Mouse (Mus musculus) forebrain, embryonic 10.5 days (tissue): ENCODE measurements around the gene Dusp10. TPM values are rescaled to one million over a fixed set of nuclear protein-coding genes. Genes with fewer than 3 reads are reported as not detected.

ENCODE experiments used
- DNase-seq: peaks from one replicate; pipeline ENCODE4 v3.0.0-alpha.2; 2017; ENCODE audit warnings: low spot score; ENCODE audit errors: extremely low spot score
- H3K27ac ChIP-seq: fragments of 300-500 bp; sonication (generic); 2 replicates; pipeline ENCODE4 v1.5.1; 2016; ENCODE audit warnings: mild to moderate bottlenecking
- H3K27me3 ChIP-seq: fragments of 300-500 bp; sonication (generic); 2 replicates; pipeline ENCODE4 v1.6.1; 2016; ENCODE audit warnings: mild to moderate bottlenecking; ENCODE audit not compliant: poor library complexity, severe bottlenecking
- H3K36me3 ChIP-seq: fragments of 300-500 bp; sonication (generic); replicated peaks from 2 replicates; pipeline ENCODE4 v1.6.1; 2016; ENCODE audit warnings: mild to moderate bottlenecking, moderate library complexity
- H3K4me1 ChIP-seq: fragments of 300-500 bp; sonication (generic); 2 replicates; pipeline ENCODE4 v1.6.1; 2016
- H3K4me3 ChIP-seq: fragments of 300-500 bp; sonication (generic); 2 replicates; pipeline ENCODE4 v1.5.1; 2016; ENCODE audit warnings: mild to moderate bottlenecking, moderate library complexity
- H3K9me3 ChIP-seq: fragments of 300-500 bp; sonication (generic); 2 replicates; pipeline ENCODE4 v1.6.1; 2016; ENCODE audit warnings: mild to moderate bottlenecking, moderate library complexity
- WGBS: fragments of 180-500 bp; shearing (Covaris S2); methylation state at CpG from one replicate; pipeline ENCODE4 v1.1.7; 2016; 5-methylcytosine and 5-hydroxymethylcytosine counted together
- polyA plus RNA-seq: library from polyadenylated mRNA; unstranded; fragments of >200 nt; fragmentation: Nextera tagmentation; extraction: Ambion mirVana; gene quantifications from 2 replicates; pipeline ENCODE4 v1.2.1, GENCODE M21; 2016

Gene Dusp10
- polyA plus RNA-seq, 1 experiment from 2014 or later, result 6.3 TPM

DNA sequence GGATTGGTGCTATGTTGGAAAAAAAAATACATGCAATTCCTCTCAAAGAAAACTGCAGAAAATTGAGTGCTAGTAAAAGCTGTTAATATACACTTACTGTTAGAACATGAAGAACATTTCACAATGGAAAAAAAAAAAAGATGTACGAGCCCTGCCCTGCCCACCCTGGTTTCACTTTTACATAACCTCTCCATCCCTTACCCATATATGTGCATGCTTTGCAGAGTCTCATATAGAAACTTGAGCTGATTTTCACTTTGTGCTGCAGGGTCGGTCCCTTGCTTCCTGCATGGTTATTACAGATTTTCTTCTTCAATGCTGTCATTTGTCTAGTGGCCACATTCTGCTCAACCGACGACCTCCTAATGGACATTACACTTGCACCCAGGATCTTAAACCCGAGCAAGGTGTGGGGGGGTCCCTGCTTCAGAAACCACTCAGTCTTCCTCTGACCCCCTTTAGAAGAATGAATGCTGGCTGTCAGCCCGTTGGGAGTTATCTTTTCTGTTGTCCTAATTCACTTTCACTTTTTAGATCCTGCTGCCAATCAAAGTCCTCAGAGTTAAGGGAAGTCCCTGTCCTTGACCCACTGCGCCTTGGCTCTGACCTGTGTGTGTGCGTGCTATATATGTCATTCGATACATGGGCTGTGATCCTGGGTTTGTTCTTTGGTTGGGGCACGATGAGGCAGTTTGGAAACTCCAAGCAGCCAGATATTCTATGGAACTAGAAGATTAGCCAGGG, 35.7 kb downstream of the Dusp10 start:
- no peaks in the 10 kb centered on the region for H3K9me3 ChIP-seq
- DNase-seq, result no peak
- no peak overlapping the region for H3K27ac ChIP-seq
- WGBS, result 83% methylated on average over 10 of the region's 10 CpGs
- H3K36me3 ChIP-seq, result no peaks in the 10 kb centered on the region
- peaks cover 16% of the 10 kb centered on the region for H3K4me1 ChIP-seq
- no peak overlapping the region for H3K4me3 ChIP-seq
- H3K27me3 ChIP-seq, result no peaks in the 10 kb centered on the region

DNA sequence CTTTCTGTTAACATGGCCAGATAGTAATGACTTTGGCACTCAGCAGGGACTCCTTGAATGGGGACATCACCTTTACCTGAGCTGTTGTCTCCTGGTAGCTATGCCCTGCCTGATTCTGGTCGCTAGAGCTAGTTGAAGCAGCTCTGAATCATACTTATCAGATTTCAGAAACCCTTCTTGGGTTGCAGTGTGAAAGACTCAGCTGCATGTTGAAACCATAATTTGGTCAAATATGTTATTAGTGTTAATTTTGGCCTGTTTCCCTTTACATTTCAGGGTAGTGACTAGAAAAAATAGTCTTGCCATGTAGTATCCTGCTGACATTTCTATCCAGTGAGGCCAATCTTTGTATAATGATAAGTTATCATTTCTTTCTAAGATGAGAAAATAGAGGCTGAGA, 38.2 kb downstream of the Dusp10 start:
- Histone ChIP-seq H3K27ac (no peak overlapping the region), H3K36me3 (no peaks in the 10 kb centered on the region), H3K4me1 (peaks cover 7% of the 10 kb centered on the region), H3K9me3 (no peaks in the 10 kb centered on the region), H3K27me3 (no peaks in the 10 kb centered on the region), H3K4me3 (no peak overlapping the region)
- 70% methylated on average over 1 of the region's 1 CpGs for WGBS
- no peak for DNase-seq

DNA sequence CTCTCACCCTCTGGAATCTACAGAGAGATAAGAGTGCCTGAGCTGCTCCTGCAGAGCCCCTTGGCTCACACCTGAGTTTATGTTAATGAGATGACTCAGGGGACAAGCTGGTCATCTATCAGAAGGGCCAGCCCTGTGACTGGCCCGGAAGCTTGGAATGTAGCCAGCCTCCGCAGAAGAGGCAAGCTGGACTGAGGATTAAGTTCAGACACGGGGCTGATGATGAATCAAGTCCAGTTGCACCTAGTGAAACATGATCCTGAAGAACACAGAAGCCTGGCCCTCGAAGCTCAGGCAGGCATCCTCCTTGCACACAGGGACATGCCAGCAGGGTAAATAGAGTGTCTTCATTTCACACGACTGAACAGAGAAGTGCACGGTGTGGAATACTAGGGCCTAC, 38.7 kb downstream of the Dusp10 start:
- Histone ChIP-seq H3K4me3 (no peak overlapping the region), H3K9me3 (no peaks in the 10 kb centered on the region), H3K4me1 (peaks cover 5% of the 10 kb centered on the region), H3K27ac (no peak overlapping the region), H3K27me3 (no peaks in the 10 kb centered on the region), H3K36me3 (no peaks in the 10 kb centered on the region)
- no peak for DNase-seq
- 50% methylated on average over 6 of the region's 6 CpGs for WGBS

DNA sequence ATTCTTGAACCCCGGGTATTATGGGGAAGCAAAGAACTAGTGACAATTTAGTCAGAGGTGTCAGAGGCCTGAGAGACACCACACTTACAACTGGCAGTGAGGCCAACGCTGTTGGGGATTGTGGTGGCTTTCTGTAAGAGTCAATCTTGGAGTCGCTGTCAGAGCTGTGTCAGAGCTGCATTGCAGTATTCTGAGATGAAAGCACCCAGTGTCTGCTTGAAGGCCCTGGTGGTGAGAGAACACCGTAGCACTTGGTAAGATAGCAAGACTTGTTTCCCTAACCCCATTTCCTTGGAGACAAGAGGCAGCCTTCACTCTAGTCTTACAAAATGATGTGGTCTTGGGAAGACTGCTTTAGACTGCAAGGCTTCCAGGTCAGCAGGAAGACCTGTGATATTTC, 39.2 kb downstream of the Dusp10 start:
- Histone ChIP-seq H3K4me3 (no peak overlapping the region), H3K4me1 (peaks cover 5% of the 10 kb centered on the region), H3K27me3 (no peaks in the 10 kb centered on the region), H3K9me3 (no peaks in the 10 kb centered on the region), H3K27ac (no peak overlapping the region), H3K36me3 (no peaks in the 10 kb centered on the region)
- WGBS, result 80% methylated on average over 4 of the region's 4 CpGs
- no peak for DNase-seq

DNA sequence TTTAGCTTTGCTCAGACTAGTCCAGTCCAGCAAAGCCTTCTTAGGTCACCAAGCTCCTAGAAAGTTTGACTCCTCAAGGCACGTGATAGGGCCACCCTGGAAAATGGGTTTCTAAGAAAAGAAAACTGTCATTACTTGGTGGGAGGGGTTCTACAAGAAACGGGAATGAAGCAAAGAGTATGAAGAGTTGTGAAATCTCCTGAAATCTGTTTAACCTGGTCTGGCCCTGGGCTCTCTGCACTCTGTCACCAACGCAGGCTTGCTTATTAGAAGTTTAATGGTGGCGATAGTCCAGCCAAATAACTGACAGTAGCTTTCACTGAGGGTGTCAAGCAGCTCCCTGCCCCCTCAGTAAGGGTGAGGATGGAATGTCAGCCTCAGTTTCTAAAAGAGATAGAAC, 40.0 kb downstream of the Dusp10 start:
- H3K4me3 ChIP-seq, result no peak overlapping the region
- no peak overlapping the region for H3K27ac ChIP-seq
- no peaks in the 10 kb centered on the region for H3K36me3 ChIP-seq
- WGBS, result 86% methylated on average over 4 of the region's 4 CpGs
- H3K4me1 ChIP-seq, result peaks cover 5% of the 10 kb centered on the region
- no peak for DNase-seq
- no peaks in the 10 kb centered on the region for H3K27me3 ChIP-seq
- H3K9me3 ChIP-seq, result no peaks in the 10 kb centered on the region

DNA sequence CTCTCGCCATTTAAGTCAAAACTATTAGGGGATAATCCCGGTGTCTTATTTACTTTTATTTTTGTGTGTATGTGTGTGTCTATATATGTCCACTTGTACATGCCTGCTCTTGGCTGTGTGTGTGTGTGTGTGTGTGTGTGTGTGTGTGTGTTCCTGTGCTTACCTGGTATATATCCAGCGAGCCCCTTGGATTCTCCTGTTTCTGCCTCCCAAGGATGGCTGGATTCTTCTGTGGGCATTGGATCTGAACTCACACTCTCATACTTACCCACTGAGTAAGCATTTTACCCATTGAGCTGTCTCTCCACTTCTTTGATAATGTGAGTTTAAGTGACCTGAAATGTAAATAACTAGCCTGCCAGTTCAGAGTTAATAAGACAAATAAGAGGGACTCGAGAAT, 40.6 kb downstream of the Dusp10 start:
- no peaks in the 10 kb centered on the region for H3K36me3 ChIP-seq
- H3K4me3 ChIP-seq, result no peak overlapping the region
- WGBS, result 95% methylated on average over 4 of the region's 4 CpGs
- H3K4me1 ChIP-seq, result peaks cover 5% of the 10 kb centered on the region
- DNase-seq, result no peak
- no peaks in the 10 kb centered on the region for H3K9me3 ChIP-seq
- no peak overlapping the region for H3K27ac ChIP-seq
- no peaks in the 10 kb centered on the region for H3K27me3 ChIP-seq

DNA sequence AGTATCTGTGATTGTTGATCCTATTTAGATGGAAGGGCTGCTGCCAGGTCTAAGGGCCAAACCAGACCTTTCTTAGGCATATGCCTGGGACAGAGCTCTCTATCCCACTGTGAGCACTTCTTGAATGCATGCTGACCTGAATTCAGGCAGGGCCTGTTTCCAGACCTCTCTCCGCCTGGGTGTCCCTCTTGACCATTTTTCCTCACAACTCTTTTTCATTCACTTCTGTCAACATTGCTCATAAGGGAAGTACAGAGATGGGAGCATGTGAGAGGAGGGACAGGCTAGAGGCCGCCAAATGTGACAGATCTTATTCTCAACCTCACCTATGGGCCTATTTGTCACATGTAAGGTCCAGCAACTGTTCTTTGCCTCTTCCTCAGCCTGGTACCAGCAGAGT, 41.1 kb downstream of the Dusp10 start:
- WGBS, result 90% methylated on average over 2 of the region's 2 CpGs
- H3K27ac ChIP-seq, result no peak overlapping the region

DNA sequence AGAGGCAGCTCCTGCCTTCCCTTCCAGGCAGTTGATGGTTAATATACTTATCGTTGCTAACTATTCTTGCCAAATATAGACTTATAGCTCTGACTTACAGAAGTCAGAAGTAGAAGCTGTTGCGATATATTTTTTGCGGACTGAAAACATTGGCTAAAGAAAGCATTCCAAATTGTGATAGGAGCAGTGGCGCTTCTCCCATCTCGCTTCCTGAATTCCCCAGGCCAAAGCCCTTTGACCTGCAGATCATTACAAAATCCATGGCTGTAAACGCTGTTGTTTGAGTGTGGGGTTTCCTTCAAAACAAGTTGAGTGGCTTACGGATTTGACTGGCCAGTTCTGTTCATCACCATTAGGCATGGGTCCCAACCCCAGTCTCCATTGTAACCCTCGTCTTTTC, 45.1 kb downstream of the Dusp10 start:
- Histone ChIP-seq H3K4me3 (no peak overlapping the region), H3K27me3 (no peaks in the 10 kb centered on the region), H3K36me3 (no peaks in the 10 kb centered on the region), H3K9me3 (no peaks in the 10 kb centered on the region), H3K4me1 (no peaks in the 10 kb centered on the region; the same call in 1 of the 2 replicates), H3K27ac (no peak overlapping the region)
- DNase-seq, result no peak
- WGBS, result 88% methylated on average over 8 of the region's 8 CpGs

More for the DNA sequence above, 41.1 kb downstream of the Dusp10 start:
- Histone ChIP-seq H3K9me3 (no peaks in the 10 kb centered on the region), H3K4me3 (no peak overlapping the region), H3K4me1 (peaks cover 5% of the 10 kb centered on the region), H3K36me3 (no peaks in the 10 kb centered on the region), H3K27me3 (no peaks in the 10 kb centered on the region)
- DNase-seq, result no peak

DNA sequence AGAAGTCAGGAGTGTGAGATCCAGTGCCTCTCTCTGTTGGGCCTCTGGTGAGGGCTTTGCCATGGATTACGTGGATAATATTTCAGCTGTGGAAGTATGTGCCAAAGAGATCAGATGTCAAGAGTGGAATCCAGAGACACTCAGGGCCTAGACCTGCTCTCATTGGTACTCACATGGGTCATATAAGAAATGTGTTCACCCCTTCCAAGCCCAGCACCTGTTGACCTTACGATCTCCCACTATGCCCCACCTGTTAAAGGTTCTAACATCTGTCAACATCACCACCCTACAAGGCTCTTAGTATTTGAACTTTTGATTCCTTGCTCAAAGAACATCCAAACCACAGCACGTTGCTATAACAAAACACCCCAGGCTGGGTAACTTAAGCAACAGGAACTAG, 46.7 kb downstream of the Dusp10 start:
- 91% methylated on average over 3 of the region's 3 CpGs for WGBS
- H3K36me3 ChIP-seq, result no peaks in the 10 kb centered on the region
- no peaks in the 10 kb centered on the region for H3K27me3 ChIP-seq
- H3K9me3 ChIP-seq, result no peaks in the 10 kb centered on the region
- no peak overlapping the region for H3K27ac ChIP-seq
- H3K4me1 ChIP-seq, result peaks cover 3% of the 10 kb centered on the region; the same call in 1 of the 2 replicates
- no peak for DNase-seq
- H3K4me3 ChIP-seq, result no peak overlapping the region

DNA sequence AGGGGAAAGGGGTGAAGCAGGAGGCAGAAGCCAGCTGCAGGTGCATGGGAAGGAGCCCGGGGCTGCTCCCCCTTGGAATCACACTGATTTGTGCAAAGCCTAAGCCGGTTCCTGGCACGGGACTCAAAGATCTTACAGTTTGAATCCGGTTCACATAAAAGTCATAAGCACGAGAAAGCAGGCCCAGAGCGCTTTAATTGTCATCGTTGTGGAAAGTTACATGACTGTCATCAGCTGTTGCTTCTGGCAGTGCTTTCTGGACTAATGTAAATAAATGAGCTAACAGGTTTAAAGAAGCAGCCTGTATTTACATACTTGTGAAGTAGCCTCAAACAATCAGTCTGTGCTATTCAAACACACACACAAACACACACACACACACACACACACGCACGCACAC, 47.3 kb downstream of the Dusp10 start:
- no peaks in the 10 kb centered on the region for H3K27me3 ChIP-seq
- 89% methylated on average over 9 of the region's 9 CpGs for WGBS
- H3K9me3 ChIP-seq, result no peaks in the 10 kb centered on the region
- no peak for DNase-seq
- no peak overlapping the region for H3K4me3 ChIP-seq
- no peak overlapping the region for H3K27ac ChIP-seq
- peaks cover 6% of the 10 kb centered on the region for H3K4me1 ChIP-seq
- no peaks in the 10 kb centered on the region for H3K36me3 ChIP-seq

DNA sequence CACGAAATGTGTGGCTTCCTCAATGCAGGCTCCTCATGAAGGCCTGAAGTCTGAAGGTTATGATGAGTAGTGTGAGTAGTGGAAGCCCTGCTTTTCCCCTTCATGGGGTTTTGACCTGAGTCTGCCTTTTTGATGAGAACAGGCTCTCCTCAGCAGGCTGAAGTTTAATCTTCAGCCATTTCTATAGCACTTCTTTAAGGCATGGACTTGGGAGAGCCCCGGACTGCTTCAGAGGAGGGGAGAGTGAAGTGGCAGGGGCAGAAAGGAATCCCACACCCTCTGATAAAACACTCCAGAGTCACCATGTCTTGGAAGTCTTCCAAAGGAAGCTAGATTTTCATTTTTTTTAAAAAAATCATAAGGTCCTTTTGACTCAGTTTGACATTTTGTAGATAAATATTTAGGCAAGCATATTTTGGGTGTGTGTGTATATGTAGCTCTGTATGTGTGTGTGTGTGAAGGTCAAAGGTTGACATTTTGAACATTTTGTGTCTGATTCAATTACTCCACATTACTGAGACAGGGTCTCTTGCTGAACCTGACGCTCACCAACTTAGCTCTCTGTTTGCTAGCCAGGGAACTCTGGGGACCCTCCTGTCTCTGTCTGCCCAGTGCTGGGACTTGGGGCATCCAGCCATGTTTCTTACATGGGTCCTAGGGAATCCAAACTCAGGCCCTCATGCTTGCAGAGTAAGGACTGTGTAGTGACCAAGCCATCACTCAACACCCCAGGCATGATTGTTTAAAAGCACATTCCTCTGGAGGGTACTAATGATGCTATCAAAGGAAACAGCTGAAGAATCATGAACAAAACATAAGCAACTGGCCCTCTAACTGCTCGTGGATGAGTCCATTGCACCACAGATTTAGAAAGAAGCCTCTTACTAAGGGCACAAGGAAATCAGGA, 48.0 kb downstream of the Dusp10 start:
- H3K36me3 ChIP-seq, result no peaks in the 10 kb centered on the region
- DNase-seq, result no peak
- 80% methylated on average over 4 of the region's 4 CpGs for WGBS
- no peak overlapping the region for H3K4me3 ChIP-seq
- H3K27ac ChIP-seq, result no peak overlapping the region
- H3K4me1 ChIP-seq, result peaks cover 13% of the 10 kb centered on the region
- no peaks in the 10 kb centered on the region for H3K27me3 ChIP-seq
- H3K9me3 ChIP-seq, result no peaks in the 10 kb centered on the region

DNA sequence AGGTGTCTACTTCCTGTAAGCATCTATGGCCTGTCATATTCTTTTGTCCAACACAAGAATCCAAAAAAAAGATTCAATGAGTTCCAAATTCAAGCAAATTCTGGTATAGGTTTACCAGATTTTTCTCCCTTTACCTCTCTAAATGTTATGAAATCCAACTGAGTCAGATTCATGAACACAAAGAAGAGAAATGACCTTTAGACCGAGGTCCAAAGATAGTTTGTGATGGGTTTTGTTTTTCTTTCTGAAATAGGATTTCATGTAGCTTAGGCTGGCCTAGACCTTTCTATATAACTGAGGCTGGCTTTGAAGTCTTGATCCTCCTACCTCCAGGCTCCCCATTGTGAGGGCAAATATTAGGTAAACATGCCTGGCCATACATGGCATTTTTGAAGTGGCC, 48.8 kb downstream of the Dusp10 start:
- Histone ChIP-seq H3K9me3 (no peaks in the 10 kb centered on the region), H3K27ac (no peak overlapping the region), H3K4me3 (no peak overlapping the region), H3K4me1 (peaks cover 22% of the 10 kb centered on the region), H3K27me3 (no peaks in the 10 kb centered on the region), H3K36me3 (no peaks in the 10 kb centered on the region)
- DNase-seq, result no peak
- WGBS, result 87% methylated on average over 1 of the region's 1 CpGs

DNA sequence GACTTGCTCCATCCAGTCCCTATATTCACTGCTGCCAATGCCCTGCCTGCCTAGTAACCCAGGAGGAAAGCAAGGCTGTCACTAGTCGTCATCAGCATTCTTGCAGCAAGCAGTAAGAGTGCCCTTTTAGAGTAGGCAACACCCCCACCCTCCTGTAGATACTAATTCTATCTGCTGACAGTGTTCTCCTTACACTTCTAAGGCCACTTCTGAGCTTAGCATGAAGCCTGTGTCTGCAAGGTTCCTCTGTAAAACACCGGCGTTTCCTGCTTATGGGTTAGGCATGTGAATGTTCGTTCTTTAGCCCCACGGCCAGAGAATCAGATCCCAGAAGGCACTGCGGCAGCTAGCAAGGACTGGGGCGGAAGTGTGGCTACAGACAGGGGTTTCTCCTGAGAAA, 51.2 kb downstream of the Dusp10 start:
- no peak for DNase-seq
- H3K36me3 ChIP-seq, result peaks cover 7% of the 10 kb centered on the region
- 91% methylated on average over 7 of the region's 7 CpGs for WGBS
- no peaks in the 10 kb centered on the region for H3K9me3 ChIP-seq
- H3K4me3 ChIP-seq, result no peak overlapping the region
- H3K27me3 ChIP-seq, result no peaks in the 10 kb centered on the region
- peaks cover 23% of the 10 kb centered on the region for H3K4me1 ChIP-seq
- H3K27ac ChIP-seq, result 0 out of 2 replicates have a peak overlapping the region, but pooled peaks have one; percentile 11
